Mouse (Mus musculus): Measurements from ENCODE around the gene Chsy1.

DNA sequence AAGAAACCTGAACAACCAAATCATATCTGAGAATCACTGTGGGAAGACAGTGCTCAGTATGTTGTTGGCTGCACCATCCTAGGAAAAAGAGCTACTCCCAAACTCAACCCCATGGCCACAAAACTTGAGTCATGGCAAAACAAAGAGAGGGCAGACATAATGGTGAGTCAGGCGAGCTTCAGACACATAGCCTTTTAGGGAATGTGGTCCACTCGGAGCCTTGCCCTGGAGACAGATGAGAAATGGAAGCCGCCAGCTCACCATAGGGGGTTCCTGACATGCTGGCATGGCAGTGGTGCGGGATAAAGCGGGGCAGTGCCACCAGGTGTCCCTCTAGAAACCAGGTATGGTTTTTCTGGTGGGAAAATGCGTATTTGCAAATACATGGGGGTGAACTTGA lies 68.8 kb downstream of the Chsy1 start:
- TF ChIP-seq CTCF (IDR thresholded peaks at IDR 0.05; ENCODE audit: low read depth) (no peak), EP300 (optimal IDR thresholded peaks at IDR 0.05) (no peak)

All from stomach, postnatal 0 days (tissue).